Mouse (Mus musculus): ENCODE measurements around the gene Mog. TPM values are rescaled to one million over a fixed set of nuclear protein-coding genes. Genes with fewer than 3 reads are reported as not detected.
A peak's percentile ranks its signal among the peaks of the same experiment; 100 is the strongest.
"Not testable (repeated sequence)": the region's sequence is repeated elsewhere in the genome, so short reads cannot be mapped to it uniquely, and the experiment has no call there.

Mog gene
- polyA plus RNA-seq, 1 experiment from 2014 or later: 2.2 TPM

DNA sequence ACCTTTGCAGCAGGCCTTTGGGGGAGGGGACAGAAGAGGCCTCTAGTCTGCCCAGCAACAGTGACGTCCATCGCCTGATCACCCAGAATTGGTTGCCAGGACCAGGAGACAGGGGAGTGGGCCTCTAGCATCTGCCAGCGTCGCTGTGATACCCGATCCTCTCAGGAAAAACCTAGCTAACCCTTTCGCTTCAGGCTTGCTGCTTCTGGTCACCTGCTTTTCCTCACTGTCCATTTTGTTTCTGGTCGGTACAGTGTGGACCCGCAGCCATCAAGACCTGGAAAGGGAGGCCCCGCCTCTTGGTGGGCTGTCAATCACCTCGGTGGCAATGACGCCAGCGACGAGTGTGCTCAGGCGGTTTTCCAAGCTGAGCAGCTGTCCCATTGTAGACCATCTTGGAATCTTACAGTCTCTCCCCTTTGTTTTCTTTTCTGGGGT, 5.5 kb upstream of the Mog start:
- Histone ChIP-seq H3K36me3 (ENCODE audit: control insufficient read depth, insufficient read depth, low read length) (no peaks in the 10 kb centered on the region), H3K27me3 (ENCODE audit: control insufficient read depth, insufficient read depth, low read length) (no peaks in the 10 kb centered on the region), H3K4me3 (replicated peaks; ENCODE audit: low read depth, low read length) (peak overlapping the region; percentile 39), H3K4me1 (ENCODE audit: control insufficient read depth, insufficient read depth, low read length) (0 out of 2 replicates have a peak, but pooled peaks cover 4% of the 10 kb centered on the region), H3K9ac (replicated peaks; ENCODE audit: low read length) (peak overlapping the region; percentile 61), H3K27ac (replicated peaks; ENCODE audit: low read depth, low read length) (peak overlapping the region; percentile 98), H3K4me2 (ENCODE audit: low read length) (peak overlapping the region; percentile 58), H3K9me3 (ENCODE audit: control insufficient read depth, low read length) (no peaks in the 10 kb centered on the region)
- DNase-seq (peak; percentile 99), ATAC-seq (ENCODE audit: low FRiP score, low TSS enrichment) (peak; percentile 98)
- WGBS: 0% methylated on average over 14 of the region's 14 CpGs

GRCm38 (mm10) chr17:37028212-37028611, 5.0 kb upstream of the Mog start:
- peak overlapping the region; percentile 98 for H3K27ac ChIP-seq (replicated peaks; ENCODE audit: low read depth, low read length)
- 0 out of 2 replicates have a peak, but pooled peaks cover 4% of the 10 kb centered on the region for H3K4me1 ChIP-seq (ENCODE audit: control insufficient read depth, insufficient read depth, low read length)
- 2% methylated on average over 10 of the region's 10 CpGs for WGBS
- peak overlapping the region; percentile 39 for H3K4me3 ChIP-seq (replicated peaks; ENCODE audit: low read depth, low read length)
- H3K4me2 ChIP-seq (ENCODE audit: low read length): peak overlapping the region; percentile 58
- no peaks in the 10 kb centered on the region for H3K9me3 ChIP-seq (ENCODE audit: control insufficient read depth, low read length)
- peak; percentile 24; the same call in 1 of the 2 replicates for ATAC-seq (ENCODE audit: low FRiP score, low TSS enrichment)
- no peak for DNase-seq
- no peaks in the 10 kb centered on the region for H3K27me3 ChIP-seq (ENCODE audit: control insufficient read depth, insufficient read depth, low read length)
- no peaks in the 10 kb centered on the region for H3K36me3 ChIP-seq (ENCODE audit: control insufficient read depth, insufficient read depth, low read length)
- peak overlapping the region; percentile 61 for H3K9ac ChIP-seq (replicated peaks; ENCODE audit: low read length)

DNA sequence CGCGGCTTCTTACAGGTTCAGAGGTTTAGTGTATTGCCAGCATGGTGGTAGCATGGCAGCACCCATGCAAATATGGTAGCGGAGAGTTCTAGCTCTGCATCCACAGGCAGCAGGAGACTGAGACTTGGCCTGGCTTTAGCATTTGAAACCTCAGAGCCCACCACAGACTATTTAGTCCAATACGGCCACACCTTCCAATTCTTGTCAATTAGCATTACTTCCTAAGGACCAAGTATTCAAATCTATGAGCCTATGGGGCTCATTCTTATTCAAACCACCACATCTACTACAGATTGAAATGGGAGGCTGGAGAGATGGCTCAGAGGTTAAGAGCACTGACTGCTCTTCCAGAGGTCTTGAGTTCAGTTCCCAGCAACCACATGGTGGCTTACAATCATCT, 4.3 kb upstream of the Mog start:
- no peaks in the 10 kb centered on the region for H3K27me3 ChIP-seq (ENCODE audit: control insufficient read depth, insufficient read depth, low read length)
- no peak for ATAC-seq (ENCODE audit: low FRiP score, low TSS enrichment)
- H3K27ac ChIP-seq (replicated peaks; ENCODE audit: low read depth, low read length): peak overlapping the region; percentile 98
- no peak overlapping the region for H3K4me3 ChIP-seq (replicated peaks; ENCODE audit: low read depth, low read length)
- no peaks in the 10 kb centered on the region for H3K9me3 ChIP-seq (ENCODE audit: control insufficient read depth, low read length)
- H3K4me1 ChIP-seq (ENCODE audit: control insufficient read depth, insufficient read depth, low read length): 0 out of 2 replicates have a peak, but pooled peaks cover 4% of the 10 kb centered on the region
- DNase-seq: no peak
- H3K9ac ChIP-seq (replicated peaks; ENCODE audit: low read length): no peak overlapping the region
- WGBS: 96% methylated on average over 4 of the region's 4 CpGs
- H3K36me3 ChIP-seq (ENCODE audit: control insufficient read depth, insufficient read depth, low read length): no peaks in the 10 kb centered on the region
- H3K4me2 ChIP-seq (ENCODE audit: low read length): no peak overlapping the region

- ATAC-seq (ENCODE audit: low FRiP score, low TSS enrichment) (no peak), DNase-seq (no peak)
- no peak overlapping the region for H3K27ac ChIP-seq (replicated peaks; ENCODE audit: low read depth, low read length)
- no peaks in the 10 kb centered on the region for H3K27me3 ChIP-seq (ENCODE audit: control insufficient read depth, insufficient read depth, low read length)
- no peak overlapping the region for H3K9ac ChIP-seq (replicated peaks; ENCODE audit: low read length)
- H3K4me3 ChIP-seq (replicated peaks; ENCODE audit: low read depth, low read length): no peak overlapping the region
- no peaks in the 10 kb centered on the region for H3K9me3 ChIP-seq (ENCODE audit: control insufficient read depth, low read length)
- 58% methylated on average over 2 of the region's 2 CpGs for WGBS
- H3K4me2 ChIP-seq (ENCODE audit: low read length): no peak overlapping the region
- no peaks in the 10 kb centered on the region for H3K36me3 ChIP-seq (ENCODE audit: control insufficient read depth, insufficient read depth, low read length)
- H3K4me1 ChIP-seq (ENCODE audit: control insufficient read depth, insufficient read depth, low read length): 0 out of 2 replicates have a peak, but pooled peaks cover 4% of the 10 kb centered on the region
Measured at GRCm38 (mm10) chr17:37026425-37026824, 3.2 kb upstream of the Mog start.

DNA sequence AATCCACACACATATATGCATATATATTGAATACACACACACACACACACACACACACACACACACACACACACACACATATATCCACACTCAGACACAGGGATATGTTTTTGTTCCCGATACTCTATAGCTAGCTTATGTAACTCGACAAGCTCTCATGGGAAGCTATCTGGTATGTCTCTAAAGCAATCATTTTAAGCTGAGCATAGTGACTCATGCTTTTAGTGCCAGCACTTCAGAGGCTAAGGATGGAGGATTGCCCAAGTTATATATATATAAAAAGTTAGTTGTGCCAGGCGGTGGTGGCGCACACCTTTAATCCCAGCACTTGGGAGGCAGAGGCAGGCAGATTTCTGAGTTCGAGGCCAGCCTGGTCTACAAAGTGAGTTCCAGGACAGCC, 4.0 kb downstream of the Mog start:
- not testable (repeated sequence) for DNase-seq; ATAC-seq (ENCODE audit: low FRiP score, low TSS enrichment); H3K36me3 ChIP-seq (ENCODE audit: control insufficient read depth, insufficient read depth, low read length); H3K4me1 ChIP-seq (ENCODE audit: control insufficient read depth, insufficient read depth, low read length); H3K4me2 ChIP-seq (ENCODE audit: low read length); H3K4me3 ChIP-seq (replicated peaks; ENCODE audit: low read depth, low read length); H3K9me3 ChIP-seq (ENCODE audit: control insufficient read depth, low read length); H3K27me3 ChIP-seq (ENCODE audit: control insufficient read depth, insufficient read depth, low read length); H3K9ac ChIP-seq (replicated peaks; ENCODE audit: low read length); H3K27ac ChIP-seq (replicated peaks; ENCODE audit: low read depth, low read length)
- WGBS: 94% methylated on average over 5 of the region's 5 CpGs

DNA sequence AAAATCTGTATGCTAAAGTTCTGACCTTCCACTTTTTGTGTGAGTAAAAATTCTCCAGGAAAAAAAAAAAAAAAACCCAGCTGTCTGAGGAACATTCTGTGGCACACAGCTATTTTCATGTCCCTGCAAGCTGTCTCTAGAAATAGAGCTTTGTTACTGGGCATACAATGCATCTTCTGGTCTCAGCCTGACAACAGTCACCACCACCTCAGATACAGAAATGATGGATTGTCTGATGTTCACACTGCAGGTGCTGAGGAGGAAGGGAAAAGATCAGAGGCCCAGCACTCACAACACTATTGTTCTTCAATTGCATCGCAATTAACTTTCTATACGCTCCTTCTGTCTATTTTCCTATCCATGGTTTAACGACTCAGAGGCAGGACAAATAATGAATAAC, 4.9 kb downstream of the Mog start:
- no peak overlapping the region for H3K9ac ChIP-seq (replicated peaks; ENCODE audit: low read length)
- ATAC-seq (ENCODE audit: low FRiP score, low TSS enrichment): no peak
- 88% methylated on average over 3 of the region's 3 CpGs for WGBS
- no peak overlapping the region for H3K4me3 ChIP-seq (replicated peaks; ENCODE audit: low read depth, low read length)
- no peaks in the 10 kb centered on the region for H3K36me3 ChIP-seq (ENCODE audit: control insufficient read depth, insufficient read depth, low read length)
- no peak overlapping the region for H3K4me2 ChIP-seq (ENCODE audit: low read length)
- no peak for DNase-seq
- no peaks in the 10 kb centered on the region for H3K27me3 ChIP-seq (ENCODE audit: control insufficient read depth, insufficient read depth, low read length)
- no peaks in the 10 kb centered on the region for H3K4me1 ChIP-seq (ENCODE audit: control insufficient read depth, insufficient read depth, low read length)
- no peaks in the 10 kb centered on the region for H3K9me3 ChIP-seq (ENCODE audit: control insufficient read depth, low read length)
- H3K27ac ChIP-seq (replicated peaks; ENCODE audit: low read depth, low read length): no peak overlapping the region

GRCm38 (mm10) chr17:37016333-37016732, 6.9 kb downstream of the Mog start:
- no peaks in the 10 kb centered on the region for H3K9me3 ChIP-seq (ENCODE audit: control insufficient read depth, low read length)
- H3K4me1 ChIP-seq (ENCODE audit: control insufficient read depth, insufficient read depth, low read length): no peaks in the 10 kb centered on the region
- no peak overlapping the region for H3K4me3 ChIP-seq (replicated peaks; ENCODE audit: low read depth, low read length)
- H3K36me3 ChIP-seq (ENCODE audit: control insufficient read depth, insufficient read depth, low read length): peaks cover 10% of the 10 kb centered on the region
- DNase-seq (no peak), ATAC-seq (ENCODE audit: low FRiP score, low TSS enrichment) (no peak)
- H3K9ac ChIP-seq (replicated peaks; ENCODE audit: low read length): no peak overlapping the region
- no peak overlapping the region for H3K27ac ChIP-seq (replicated peaks; ENCODE audit: low read depth, low read length)
- H3K4me2 ChIP-seq (ENCODE audit: low read length): no peak overlapping the region
- no peaks in the 10 kb centered on the region for H3K27me3 ChIP-seq (ENCODE audit: control insufficient read depth, insufficient read depth, low read length)

- WGBS: 77% methylated on average over 5 of the region's 5 CpGs
- Histone ChIP-seq H3K27ac (replicated peaks; ENCODE audit: low read depth, low read length) (no peak overlapping the region), H3K9ac (replicated peaks; ENCODE audit: low read length) (no peak overlapping the region), H3K9me3 (ENCODE audit: control insufficient read depth, low read length) (no peaks in the 10 kb centered on the region), H3K27me3 (ENCODE audit: control insufficient read depth, insufficient read depth, low read length) (no peaks in the 10 kb centered on the region), H3K4me1 (ENCODE audit: control insufficient read depth, insufficient read depth, low read length) (0 out of 2 replicates have a peak, but pooled peaks cover 2% of the 10 kb centered on the region), H3K36me3 (ENCODE audit: control insufficient read depth, insufficient read depth, low read length) (peaks cover 52% of the 10 kb centered on the region), H3K4me3 (replicated peaks; ENCODE audit: low read depth, low read length) (no peak overlapping the region), H3K4me2 (ENCODE audit: low read length) (no peak overlapping the region)
- no peak for ATAC-seq (ENCODE audit: low FRiP score, low TSS enrichment)
- no peak for DNase-seq
Measured at GRCm38 (mm10) chr17:37012141-37012540, 11.1 kb downstream of the Mog start.

DNA sequence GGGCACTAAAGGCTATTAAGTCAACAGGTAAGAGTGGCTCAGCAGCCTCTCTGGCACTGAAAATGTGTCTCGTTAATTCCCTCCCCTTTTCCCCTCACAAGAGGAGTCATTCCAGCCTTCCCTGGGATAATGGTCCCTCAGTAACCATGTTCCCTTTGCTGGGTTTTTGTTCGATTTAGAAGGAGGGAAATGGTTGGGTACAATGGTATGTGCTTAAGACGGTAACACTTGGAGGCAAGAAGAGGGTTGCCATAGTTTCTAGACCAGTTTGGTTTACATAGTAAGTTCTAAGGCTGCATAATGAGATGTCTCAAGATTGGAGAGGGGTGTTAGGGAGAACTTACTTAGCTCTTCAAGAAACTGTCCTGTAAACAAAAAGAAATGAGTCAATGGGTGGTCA, 11.5 kb downstream of the Mog start:
- no peaks in the 10 kb centered on the region for H3K9me3 ChIP-seq (ENCODE audit: control insufficient read depth, low read length)
- 83% methylated on average over 3 of the region's 3 CpGs for WGBS
- ATAC-seq (ENCODE audit: low FRiP score, low TSS enrichment) (no peak), DNase-seq (no peak)
- H3K27me3 ChIP-seq (ENCODE audit: control insufficient read depth, insufficient read depth, low read length): no peaks in the 10 kb centered on the region
- H3K9ac ChIP-seq (replicated peaks; ENCODE audit: low read length): no peak overlapping the region
- no peak overlapping the region for H3K4me3 ChIP-seq (replicated peaks; ENCODE audit: low read depth, low read length)
- no peak overlapping the region for H3K4me2 ChIP-seq (ENCODE audit: low read length)
- 0 out of 2 replicates have a peak, but pooled peaks cover 2% of the 10 kb centered on the region for H3K4me1 ChIP-seq (ENCODE audit: control insufficient read depth, insufficient read depth, low read length)
- no peak overlapping the region for H3K27ac ChIP-seq (replicated peaks; ENCODE audit: low read depth, low read length)
- H3K36me3 ChIP-seq (ENCODE audit: control insufficient read depth, insufficient read depth, low read length): peaks cover 57% of the 10 kb centered on the region

Measured in midbrain, embryonic 14.5 days (tissue).